Mouse (Mus musculus) MN1 (cell line): ENCODE results near the gene Tmpo.

Experiments used
- DNase-seq: peaks from one replicate; pipeline ENCODE4 v3.0.0-alpha.2; 2016; ENCODE audit warnings: low spot score

The Tmpo gene

DNA sequence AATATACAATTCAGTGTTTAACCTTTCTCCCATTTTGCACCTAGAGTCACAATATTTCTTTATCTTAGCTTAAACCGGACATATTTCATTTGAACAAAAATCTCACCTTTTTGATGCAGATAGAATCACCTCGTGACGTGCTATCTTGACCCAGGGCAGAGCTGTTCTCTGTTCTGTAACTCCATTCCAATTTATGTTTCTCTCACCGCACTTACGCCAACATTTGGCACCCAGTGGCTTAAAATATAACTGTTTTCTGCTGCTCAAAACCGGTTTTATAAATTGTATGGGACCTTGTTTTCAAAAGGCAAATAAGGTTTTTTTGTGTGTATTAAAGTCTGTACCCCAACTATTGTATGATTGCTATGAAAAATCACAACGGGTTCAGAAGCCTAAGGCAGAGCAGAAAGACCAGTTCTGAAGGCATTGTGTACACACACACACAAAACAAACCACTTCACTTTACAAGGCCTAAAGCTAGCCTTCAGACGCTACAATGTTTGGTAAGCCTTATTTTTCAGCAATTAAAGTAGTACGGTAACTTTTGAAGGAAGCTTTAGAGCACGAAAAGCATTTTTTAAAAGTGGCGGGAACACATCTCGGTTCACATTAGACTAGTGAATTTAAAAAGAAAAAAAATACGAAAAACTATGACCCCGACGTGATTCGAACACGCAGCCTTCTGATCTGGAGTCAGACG, at the start of gene Tmpo:
TSS of gene Tmpo (minus strand) at position 555 of the 700 bp plus-strand sequence.
- peak; percentile 45 for DNase-seq

DNA sequence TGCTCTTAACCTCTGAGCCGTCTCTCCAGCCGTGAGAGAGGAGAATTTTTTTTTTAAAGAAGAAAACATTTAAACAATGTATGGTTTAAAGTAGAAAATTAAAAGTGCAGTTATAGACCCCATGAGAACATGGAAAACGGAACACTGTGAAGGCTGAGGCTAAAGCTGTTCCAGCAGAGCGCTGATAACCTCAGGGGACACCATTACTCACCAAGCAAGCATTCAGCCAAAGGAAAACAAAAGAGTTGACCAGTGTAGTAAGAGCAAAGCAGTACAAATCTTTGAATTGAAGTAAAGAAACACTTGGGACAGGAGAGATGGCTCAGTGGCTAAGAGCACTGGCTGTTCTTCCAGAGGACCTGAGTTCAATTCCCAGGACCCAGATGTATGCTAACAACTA, 49.3 kb upstream of the Tmpo start:
- peak; percentile 20 for DNase-seq

DNA sequence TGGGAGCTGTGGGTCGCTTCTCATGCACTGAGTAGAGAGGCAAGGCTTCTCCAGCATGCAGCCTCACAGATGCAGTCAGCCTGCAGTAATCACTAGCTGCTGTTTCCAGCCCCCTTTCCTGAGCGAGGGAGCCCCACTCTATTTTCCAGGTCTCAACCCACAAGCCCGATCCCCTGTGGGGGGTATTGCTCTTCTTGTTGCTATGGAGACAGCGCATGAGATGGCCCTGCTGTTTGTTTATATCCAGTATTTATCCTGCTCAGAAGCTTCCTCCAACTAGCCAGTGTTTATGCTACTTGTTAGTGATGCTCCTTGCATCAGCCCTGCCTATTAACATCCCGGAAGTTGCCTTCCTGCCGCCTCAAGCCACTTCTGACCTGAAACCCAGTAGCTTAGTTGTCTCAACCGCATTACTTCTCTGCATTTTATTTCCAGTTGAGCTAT, 48.4 kb upstream of the Tmpo start:
- DNase-seq, result peak; percentile 55

DNA sequence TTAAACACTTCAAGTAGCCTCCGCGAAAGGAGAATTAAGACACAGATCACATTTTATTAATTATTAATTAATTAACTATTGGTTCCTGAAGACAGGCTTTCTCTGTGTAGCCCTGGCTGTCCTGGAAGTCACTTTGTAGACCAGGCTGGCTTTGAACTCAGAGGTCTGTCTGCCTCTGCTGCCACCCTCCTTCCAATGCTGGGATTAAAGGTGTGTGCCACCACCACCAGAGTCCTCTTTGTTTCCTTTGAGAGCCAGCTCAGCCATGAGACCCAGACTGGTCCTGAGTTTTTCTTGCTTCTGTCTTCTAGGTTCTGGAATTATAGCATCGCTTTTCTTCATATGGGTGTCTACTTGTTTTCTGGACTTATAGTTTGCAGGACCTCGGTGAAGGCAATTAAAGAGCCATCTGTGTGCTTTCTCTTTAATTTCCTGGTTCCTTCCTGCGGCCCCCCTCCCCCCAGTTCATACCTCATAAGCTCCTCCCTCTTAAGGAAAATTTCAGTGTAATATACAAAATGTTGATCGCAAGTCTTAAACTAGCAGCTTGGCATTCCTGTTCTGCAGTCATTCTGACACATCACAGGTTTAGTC, 47.9 kb upstream of the Tmpo start:
- DNase-seq, result peak; percentile 27

DNA sequence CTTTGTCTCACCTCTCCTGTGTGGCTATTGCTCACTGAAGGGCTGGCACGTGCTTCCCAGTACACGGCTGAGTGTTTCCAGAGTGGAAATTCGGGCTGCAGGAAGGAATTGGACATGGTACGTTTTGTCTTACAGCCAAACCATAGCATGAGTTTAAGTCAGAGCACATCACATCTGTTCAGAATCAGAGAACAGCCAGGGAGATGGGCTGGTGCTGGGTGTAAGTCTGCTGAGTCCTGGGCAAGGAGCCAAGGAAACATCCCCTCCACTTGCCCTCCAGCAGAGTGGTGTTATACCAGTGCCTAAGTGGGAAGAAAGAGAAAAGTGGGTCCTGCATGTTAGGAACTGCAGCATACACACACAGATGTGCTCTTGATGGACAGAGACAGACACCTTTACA, 45.9 kb upstream of the Tmpo start:
- DNase-seq, result no peak

DNA sequence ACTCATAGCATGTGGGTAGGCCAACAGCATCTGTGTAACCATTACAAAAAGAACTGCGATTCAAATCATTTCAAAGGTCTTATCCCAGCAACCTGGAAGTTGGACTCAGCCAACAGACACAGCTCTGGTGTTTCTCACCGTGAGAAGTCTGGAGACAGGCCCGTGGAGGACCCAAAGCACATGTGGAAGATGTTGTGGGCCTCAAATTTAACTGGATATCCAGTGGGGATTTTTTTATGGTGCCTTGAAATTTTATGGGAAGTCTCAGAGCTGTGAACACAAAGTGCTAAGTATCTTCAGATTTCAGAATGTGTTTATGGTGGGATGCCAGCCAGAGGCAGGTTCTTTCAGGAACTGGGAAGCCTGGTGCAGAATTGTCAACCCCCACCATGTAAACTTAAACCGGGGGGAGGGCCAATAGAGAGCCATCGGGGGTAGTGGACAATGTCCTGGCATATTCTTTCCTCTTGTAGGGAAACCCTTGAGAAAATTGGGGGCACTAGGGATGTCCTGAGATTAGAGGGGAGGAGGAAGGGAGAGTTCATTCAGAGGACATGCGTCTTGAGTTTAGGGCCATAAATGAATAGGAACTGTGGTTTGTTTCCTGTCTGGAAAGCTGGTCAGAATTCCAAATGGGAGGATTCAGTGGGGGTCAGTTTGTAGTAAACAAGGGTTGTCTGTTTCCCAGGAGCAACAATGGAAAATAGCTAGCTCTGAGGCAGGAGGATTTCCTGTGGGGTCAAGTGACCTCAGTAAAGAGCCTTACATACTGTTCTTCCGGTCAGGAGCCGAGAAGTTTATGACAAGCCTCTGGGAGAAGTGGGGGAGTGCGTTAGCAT, 41.5 kb upstream of the Tmpo start:
- no peak for DNase-seq

DNA sequence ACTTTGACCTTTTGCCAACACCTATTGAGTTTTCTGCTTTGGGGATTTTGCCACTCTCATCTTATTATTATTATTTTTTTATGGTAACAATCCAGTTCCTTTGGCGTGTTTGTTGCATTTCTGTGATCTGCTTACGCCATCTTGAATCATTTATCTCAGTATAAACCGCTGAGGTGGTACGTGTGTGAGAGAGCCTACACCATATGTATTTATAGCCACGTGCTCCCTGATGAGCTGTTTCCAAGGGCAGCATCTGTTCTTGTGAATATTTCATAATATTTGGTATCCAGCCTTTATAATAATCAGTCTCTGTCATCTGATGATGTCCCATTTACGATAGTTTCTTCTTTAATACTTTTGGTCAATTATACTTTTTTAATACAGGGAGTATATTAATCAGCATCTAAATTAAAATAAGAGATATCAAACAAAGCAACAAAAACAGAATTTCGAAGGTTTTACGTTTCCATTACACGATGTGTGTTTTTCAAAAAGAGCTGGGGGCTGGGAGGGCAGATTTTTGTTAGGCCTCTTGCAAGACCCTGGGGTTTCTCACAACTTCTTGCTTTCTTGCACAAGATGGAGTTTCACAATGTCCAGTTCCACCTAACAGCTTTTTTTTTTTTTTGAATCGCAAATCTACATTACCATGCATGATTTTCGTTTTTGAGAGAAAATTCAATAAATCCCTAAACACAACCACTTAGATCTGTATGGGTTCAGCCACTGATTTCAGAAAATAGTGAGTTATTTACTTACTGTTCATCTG, 28.0 kb upstream of the Tmpo start:
- DNase-seq, result no peak

DNA sequence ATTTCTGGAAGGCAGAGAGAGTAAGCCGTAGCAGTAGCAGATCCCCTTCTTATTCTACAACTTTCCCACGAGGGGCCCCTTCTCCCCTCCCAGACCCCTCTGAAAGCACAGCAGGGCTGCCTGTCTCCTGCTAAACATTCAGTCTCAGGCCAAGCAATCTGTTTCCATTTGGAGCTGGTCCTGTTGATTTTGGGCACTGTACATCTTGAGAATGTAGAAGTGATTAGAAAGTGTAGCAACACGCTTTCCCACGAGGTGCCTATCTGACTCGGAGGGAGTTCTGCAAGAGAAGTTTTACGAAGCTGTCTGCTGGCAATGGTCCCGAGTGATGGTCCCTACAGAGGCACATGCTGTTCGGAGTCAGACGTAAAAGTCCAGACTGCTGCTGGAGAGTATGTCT, 27.3 kb upstream of the Tmpo start:
- no peak for DNase-seq

DNA sequence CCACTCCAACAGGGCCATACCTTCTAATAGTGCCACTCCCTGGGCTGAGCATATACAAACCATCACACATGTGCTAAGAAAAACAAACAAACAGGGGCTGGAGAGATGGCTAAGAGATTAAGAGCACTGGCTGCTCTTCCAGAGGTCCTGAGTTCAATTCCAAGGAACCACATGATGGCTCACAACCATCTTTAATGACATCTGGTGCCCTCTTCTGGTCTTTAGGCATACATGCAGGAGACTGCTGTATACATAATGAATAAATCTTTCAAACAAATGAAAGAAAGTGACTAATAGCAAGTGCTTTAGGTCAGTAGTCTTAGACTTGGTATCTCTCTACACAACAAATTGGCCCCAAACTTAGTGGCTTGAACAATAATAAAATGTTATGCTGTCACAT, 26.2 kb upstream of the Tmpo start:
- no peak for DNase-seq

DNA sequence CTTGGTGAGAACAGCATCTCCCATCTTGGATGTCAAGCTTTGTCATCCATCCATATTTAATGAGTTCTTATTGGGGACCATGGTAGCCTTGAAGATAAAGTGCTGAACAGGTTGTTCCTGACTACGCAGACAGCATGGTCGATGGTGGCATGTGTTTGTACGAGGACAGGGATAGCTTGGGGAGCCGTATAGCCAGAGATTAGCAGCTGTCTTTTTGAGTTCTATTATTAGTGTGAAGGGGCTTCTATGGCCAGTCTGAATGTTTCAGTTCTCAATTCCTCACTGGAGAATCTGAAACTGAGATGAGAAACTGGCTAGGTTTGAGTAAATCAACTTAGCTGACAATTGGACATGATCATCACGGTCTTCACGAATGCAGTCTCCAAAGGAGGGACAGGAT, 24.5 kb upstream of the Tmpo start:
- DNase-seq, result no peak

DNA sequence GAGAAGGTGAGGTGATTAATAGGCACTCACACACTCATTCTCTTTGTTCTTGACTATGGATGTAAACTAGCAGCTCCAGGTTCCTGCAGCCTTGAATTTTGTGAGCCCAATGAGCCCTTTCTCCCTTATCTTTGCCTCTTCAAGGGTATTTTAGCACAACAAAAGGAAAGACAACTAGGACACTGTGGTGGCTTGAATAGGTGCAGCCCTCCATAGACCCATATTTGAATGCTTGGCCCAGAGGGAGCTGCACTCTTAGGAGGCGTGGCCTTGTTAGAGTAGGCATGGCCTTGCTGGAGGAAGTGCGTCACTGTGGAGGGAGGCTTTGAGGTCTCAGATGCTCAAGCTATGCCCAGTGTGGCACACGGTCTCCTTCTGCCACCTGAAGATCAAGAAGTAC, 19.5 kb upstream of the Tmpo start:
- DNase-seq, result no peak

DNA sequence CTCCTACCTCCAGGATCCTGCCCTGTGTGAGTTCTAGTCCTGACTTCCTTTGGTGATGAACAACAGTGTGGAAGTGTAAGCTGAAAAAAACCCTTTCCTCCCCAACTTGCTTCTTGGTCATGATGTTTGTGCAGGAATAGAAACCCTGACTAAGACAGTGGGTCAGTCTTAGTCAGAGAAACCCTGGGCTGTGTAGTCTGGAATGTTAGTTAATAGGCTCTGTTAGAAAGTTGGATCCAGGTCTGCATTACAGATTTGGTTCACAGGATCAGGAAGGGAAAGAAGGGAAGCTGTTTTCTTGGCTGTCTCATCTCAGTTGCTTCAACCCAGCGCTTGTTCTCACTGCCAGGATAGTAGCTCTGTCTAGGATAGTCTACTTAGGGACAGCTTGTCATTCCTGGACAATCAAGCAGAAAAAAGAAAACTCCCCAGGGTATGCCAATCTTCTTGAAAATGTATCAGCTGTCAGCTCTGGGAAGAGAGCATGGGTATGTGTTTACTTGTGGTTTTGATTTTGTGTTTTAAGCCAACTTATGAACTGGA, 18.2 kb upstream of the Tmpo start:
- DNase-seq, result no peak

DNA sequence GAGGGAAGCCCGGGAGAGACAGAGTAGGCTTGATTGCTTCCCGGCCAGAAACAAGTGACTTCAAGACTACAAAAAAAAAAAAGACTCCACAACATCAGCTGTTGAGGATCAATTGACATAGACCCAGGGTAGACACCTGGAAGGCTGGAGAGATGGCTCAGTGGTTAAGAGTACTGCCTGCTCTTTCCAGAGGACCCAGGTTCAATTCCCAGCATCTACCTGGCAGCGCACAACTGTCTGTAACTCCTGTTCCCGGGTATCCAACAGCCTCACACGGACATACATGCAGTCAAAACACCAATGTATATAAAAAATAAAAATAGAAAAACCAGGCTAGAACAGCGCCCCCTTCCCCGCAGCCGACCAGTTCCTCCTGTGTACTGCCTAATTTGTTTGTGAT, 16.6 kb upstream of the Tmpo start:
- no peak for DNase-seq

DNA sequence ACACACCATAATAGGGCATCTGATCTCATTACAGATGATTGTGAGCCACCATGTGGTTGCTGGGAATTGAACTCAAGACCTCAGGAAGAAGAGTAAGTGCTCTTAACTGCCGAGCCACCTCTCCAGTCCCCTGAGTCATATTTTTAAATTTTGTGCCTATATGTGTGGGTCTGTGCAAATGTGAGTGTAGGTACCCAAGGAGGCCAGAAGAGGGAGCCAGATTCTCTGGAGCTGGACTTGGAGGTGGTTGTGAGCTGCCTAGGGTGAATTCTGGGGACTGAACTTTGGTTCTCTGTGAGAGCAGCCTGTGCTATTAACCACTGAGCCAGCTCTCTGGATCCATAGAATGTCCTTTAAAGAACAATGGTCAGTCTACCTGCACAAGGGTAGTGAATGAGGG, 15.7 kb upstream of the Tmpo start:
- DNase-seq, result no peak

DNA sequence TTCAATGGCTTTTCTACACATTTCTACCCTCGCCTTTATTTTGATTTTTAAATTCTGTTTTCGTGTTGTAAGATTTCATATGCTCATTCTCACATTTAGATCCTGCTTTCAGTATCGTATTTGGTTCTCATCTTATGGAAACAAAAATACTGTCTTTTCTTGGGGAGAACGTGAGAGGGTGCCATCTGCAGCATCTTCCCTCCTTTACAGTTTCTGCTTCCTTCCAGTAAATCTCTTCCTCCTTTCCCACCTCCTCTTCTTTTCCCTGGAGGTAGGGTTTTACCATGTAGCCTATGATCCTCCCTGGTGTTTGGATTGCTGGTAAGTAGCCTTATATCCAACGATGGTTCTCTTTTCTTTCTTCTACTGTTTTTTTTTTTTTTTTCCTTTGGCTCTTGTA, 14.6 kb upstream of the Tmpo start:
- DNase-seq, result no peak

DNA sequence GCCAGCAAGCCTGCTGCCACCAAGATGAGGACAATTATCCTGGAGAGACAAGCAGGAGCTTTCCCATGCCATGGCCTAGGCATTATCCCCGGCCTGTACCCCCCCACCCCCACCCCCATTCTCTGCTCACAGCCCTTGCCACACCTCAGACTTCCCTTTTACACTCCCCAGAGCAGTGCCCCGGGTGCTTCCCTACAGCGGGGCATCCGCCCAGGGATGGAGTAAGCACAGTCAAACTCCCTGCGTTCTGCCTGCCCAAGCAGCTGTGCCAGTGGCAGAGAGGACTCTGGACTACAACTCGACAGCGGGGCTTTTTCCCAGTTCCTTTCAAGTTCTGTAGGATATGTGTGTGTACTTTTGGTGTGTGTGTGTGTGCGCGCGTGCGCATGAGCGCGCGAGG, 14.0 kb upstream of the Tmpo start:
- no peak for DNase-seq

DNA sequence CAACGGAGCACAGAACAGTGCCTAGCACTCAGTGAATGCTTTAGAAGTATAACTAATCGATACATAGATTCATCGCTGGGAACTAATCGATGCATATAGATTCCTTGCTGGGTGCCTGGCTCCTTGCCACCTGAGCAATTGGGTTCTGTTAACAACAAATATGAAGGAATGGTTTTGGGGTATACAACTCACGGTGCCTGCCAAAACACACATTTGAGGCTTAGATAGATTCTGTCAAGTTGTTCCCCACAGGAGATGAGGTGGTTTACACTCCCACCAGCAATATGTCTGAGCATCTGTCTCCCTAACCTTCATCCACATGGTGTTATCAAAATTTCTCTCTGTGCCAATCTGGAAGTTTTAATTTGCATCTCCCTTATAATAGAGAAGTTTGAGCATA, 10.7 kb upstream of the Tmpo start:
- no peak for DNase-seq

DNA sequence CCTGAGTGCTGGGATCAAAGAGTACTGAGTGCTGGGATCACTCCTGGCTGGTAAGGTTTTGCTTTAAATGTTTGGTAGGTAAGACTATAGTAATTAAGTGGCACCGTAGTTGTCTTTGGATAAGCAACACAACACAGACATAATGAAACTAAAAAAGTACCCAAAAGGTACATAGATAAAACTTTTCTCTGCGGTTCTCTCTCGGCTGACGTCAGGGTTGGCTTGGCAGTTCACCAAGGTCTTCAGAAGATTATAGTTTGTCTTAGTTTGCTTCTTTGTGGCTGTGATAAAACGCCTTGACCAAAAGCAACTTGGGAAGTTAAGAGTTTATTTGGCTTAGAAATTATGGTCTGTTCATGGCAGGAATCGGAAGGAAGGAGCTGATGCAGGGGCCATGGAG, 8.4 kb upstream of the Tmpo start:
- no peak for DNase-seq

DNA sequence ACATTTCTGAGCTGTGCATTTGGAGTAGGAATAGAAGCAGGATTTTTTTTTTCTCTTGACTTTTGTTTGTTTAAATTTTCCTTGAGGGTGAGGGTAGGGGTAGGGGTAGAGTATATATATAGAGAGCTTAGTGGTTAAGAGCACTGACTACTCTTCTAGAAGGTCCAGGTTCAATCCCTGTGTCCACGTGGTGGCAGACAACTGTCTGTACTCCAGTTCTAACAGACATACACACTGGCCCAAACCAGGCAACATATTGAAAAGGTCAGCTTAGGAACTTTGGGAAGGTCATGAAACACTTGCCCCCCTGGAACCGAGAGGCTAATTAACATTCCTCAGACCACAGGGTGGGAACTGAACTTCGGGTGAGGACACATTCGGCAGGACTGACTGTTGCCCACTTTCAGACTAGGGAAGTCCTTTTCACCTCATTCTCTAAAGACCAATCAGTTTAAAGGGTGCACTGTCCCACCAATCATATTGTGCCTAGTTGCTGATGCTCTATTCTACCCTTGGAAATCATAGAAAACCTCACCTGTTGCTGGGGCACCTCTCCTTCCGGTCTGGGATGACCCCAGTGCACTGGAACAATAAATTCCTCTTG, 7.7 kb upstream of the Tmpo start:
- DNase-seq, result no peak

DNA sequence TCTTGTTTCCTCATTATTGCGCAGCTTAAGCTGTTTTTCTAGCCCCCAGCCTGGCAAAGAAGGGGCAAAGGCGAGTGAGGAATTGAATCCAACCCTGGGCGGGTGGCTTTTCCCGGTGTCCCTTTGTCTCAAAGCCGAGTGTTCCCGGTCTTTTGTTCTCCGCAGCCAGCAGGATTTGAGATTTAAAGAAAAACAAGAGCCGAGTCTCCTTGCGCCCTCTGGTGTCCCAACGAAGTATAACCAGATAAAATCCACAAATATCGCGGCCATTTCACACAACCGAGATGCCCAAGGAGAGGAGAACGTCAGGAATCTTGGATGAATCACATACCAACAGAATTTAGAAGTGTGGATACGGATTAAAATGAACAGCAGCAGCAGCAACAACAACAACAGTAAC, 6.8 kb upstream of the Tmpo start:
- DNase-seq, result peak; percentile 92

DNA sequence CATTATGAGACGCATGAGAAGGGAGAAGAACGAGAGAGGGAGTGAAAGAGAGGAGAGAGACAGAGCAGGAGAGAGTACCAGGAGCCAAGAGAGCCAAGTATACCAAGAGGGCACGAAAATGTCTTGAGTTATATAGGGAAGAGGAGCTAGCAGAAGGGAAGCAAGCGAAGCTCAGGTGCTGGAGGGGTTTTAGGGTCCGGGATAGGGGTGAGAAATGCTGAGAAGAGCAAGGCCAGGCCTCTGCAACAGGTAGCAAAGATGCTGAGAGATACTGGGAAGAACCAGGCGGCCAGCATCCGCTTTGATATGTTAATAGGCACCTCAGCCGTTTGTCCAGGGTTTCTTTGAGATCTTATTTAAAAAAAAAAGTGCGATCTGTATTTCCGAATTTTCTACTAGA, 6.2 kb upstream of the Tmpo start:
- peak; percentile 40 for DNase-seq

DNA sequence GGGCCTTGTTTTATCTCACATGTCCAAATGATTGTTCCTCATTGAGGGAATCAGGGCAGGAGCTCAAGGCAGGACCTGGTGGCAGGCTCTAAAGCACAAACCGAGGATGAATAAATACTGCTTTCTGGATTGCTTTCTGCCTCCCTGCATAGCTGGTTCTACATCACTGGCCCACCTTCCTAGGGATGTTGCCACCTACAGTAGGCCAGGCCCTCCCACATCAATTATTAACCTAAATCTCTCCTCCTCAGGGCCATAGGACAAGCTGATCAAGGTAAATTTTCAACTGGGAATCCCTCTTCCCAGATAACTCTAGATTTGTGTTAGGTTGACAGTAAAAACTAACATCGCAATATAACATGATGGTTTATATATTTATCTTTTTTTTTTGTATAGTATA, 4.6 kb upstream of the Tmpo start:
- no peak for DNase-seq
